Mouse (Mus musculus): ENCODE measurements around the gene Slc31a1. TPM values are rescaled to one million over a fixed set of nuclear protein-coding genes. Genes with fewer than 3 reads are reported as not detected.

Gene Slc31a1
- polyA plus RNA-seq, 1 experiment from 2014 or later, result 51.7 TPM

GRCm38 (mm10) chr4:62411606-62412005 lies 51.1 kb downstream of the Slc31a1 start:
- Histone ChIP-seq H3K9ac (no peak overlapping the region), H3K27ac (no peak overlapping the region), H3K4me3 (no peak overlapping the region), H3K9me3 (no peaks in the 10 kb centered on the region), H3K4me2 (no peak overlapping the region), H3K27me3 (no peaks in the 10 kb centered on the region), H3K36me3 (peaks cover 54% of the 10 kb centered on the region), H3K4me1 (peaks cover 12% of the 10 kb centered on the region)
- WGBS, result 87% methylated on average over 10 of the region's 10 CpGs
- ATAC-seq (ENCODE audit: borderline replicate concordance, extremely low read depth, low FRiP score, low TSS enrichment), result no peak

DNA sequence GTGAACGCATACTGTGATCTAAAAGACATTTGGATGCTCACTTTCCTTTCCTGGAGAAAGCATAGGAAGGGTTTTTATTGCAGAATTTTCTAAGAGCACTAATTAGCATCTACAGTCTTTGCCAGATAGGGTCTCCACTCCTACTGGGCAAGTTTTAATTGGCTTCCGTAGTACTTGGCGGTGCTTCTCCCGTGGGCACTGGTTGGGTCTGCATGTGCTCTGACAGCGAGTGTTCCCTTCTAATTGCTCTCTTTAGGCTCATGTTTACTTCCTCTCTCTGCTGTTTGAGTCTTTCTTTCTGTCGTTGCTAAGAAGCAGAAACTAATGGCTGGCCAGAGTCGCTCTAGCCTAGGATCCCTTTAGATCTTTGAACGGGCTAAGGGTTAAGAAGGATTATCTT lies 57.9 kb downstream of the Slc31a1 start:
- no peaks in the 10 kb centered on the region for H3K4me1 ChIP-seq
- no peak for ATAC-seq (ENCODE audit: borderline replicate concordance, extremely low read depth, low FRiP score, low TSS enrichment)
- H3K4me3 ChIP-seq, result no peak overlapping the region
- WGBS, result 87% methylated on average over 8 of the region's 8 CpGs
- H3K27ac ChIP-seq, result no peak overlapping the region
- H3K9me3 ChIP-seq, result no peaks in the 10 kb centered on the region
- no peaks in the 10 kb centered on the region for H3K27me3 ChIP-seq
- H3K4me2 ChIP-seq, result no peak overlapping the region
- H3K36me3 ChIP-seq, result peaks cover 99% of the 10 kb centered on the region
- H3K9ac ChIP-seq, result no peak overlapping the region

- Histone ChIP-seq H3K4me1 (no peaks in the 10 kb centered on the region), H3K27me3 (no peaks in the 10 kb centered on the region), H3K9me3 (no peaks in the 10 kb centered on the region), H3K4me3 (no peak overlapping the region), H3K36me3 (peaks cover 99% of the 10 kb centered on the region), H3K4me2 (no peak overlapping the region), H3K9ac (no peak overlapping the region), H3K27ac (no peak overlapping the region)
- WGBS, result 93% methylated on average over 6 of the region's 6 CpGs
- no peak for ATAC-seq (ENCODE audit: borderline replicate concordance, extremely low read depth, low FRiP score, low TSS enrichment)
These were observed 58.6 kb downstream of the Slc31a1 start for GRCm38 (mm10) chr4:62419091-62419490.

DNA sequence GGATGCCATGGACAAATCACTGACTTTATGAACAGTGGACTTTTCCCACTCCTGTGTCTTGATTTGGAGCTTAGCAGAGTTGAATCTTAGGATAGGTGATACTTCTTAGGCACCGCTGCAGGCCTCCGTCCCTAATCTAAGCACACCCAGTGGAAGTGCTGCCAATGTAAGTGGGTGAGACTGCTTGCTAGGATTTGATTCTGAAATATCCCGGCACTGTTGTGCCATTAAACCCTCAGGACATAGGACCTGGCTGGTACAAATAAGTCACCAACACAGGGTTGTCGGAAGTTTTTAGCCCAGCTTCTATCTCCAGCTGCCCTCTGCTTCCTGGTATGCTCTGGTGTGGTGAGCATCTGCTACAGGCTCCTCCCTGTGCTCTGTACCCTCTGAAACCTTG lies 65.4 kb downstream of the Slc31a1 start:
- 0 out of 2 replicates have a peak, but pooled peaks cover 3% of the 10 kb centered on the region for H3K4me1 ChIP-seq
- 90% methylated on average over 4 of the region's 4 CpGs for WGBS
- no peaks in the 10 kb centered on the region for H3K27me3 ChIP-seq
- peaks cover 43% of the 10 kb centered on the region for H3K36me3 ChIP-seq
- H3K9me3 ChIP-seq, result no peaks in the 10 kb centered on the region
- no peak overlapping the region for H3K4me3 ChIP-seq
- ATAC-seq (ENCODE audit: borderline replicate concordance, extremely low read depth, low FRiP score, low TSS enrichment), result no peak
- no peak overlapping the region for H3K27ac ChIP-seq
- H3K9ac ChIP-seq, result no peak overlapping the region
- H3K4me2 ChIP-seq, result no peak overlapping the region

DNA sequence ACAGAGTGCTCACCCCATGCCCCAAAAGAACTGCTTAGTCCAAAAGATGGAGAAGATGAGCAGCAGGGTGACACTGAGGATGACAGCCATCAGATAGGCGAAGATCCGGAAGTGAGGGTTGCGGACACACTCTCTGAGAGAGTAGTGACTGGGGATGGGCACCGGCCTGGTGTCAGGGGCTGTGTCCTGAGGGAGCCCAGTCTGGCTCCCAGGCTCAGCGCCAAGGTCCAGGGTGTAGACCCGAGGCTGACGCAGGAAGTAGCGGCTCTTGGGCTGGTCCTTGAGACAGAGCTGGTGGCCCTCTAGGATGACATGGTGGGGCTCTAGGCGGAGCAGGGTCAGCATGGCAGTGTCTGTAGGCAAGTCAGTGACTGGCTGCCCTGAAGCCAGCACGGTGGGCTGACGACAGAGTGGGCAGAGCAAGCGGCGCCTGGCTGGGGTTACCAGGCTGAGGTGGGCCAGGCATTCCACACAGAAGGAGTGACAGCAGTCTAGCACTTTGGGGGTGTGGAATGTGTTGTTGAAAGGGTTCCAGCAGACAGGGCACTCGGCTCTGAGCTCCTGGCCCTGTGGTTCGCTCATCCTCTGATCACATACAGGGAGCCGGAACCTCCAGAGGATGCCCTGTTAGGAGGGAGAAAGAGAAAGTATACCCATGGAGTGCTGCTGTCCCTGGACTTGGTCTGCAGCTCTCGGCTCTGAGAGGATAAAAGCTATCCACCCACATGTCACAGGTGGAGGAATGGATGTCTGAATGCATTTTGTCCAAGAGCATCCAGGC lies 67.6 kb downstream of the Slc31a1 start:
- 55% methylated on average over 17 of the region's 17 CpGs for WGBS
- H3K4me2 ChIP-seq, result no peak overlapping the region

DNA sequence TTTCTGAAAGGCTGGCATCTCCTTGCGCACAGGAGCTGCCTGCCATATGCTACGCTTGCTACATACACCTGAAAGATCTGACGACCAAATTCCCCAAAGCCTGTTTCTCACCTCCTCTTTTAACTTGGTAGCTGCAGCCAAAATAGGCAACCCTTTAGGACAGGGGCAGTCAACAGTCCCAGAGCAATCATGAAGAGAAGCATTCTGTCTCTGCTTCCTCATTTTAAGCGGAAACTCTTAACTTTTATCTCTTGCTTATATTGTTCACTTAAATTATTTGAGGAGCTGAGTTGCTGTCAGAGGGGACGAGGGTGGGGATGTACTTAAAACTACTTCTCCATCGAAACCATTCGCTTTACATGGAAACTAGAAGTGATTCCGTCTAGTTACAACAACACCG lies 69.1 kb downstream of the Slc31a1 start:
- Histone ChIP-seq H3K9me3 (no peaks in the 10 kb centered on the region), H3K9ac (no peak overlapping the region), H3K27ac (no peak overlapping the region), H3K36me3 (peaks cover 8% of the 10 kb centered on the region), H3K4me1 (0 out of 2 replicates have a peak, but pooled peaks cover 3% of the 10 kb centered on the region), H3K4me2 (no peak overlapping the region), H3K4me3 (no peak overlapping the region), H3K27me3 (no peaks in the 10 kb centered on the region)
- no peak for ATAC-seq (ENCODE audit: borderline replicate concordance, extremely low read depth, low FRiP score, low TSS enrichment)
- WGBS, result 83% methylated on average over 9 of the region's 9 CpGs

More for the DNA sequence above, 67.6 kb downstream of the Slc31a1 start:
- ATAC-seq (ENCODE audit: borderline replicate concordance, extremely low read depth, low FRiP score, low TSS enrichment), result no peak; the same call in 1 of the 2 replicates
- H3K9ac ChIP-seq, result no peak overlapping the region
- H3K27ac ChIP-seq, result no peak overlapping the region
- H3K9me3 ChIP-seq, result no peaks in the 10 kb centered on the region
- H3K4me3 ChIP-seq, result no peak overlapping the region
- H3K27me3 ChIP-seq, result no peaks in the 10 kb centered on the region
- H3K4me1 ChIP-seq, result 0 out of 2 replicates have a peak, but pooled peaks cover 3% of the 10 kb centered on the region
- peaks cover 20% of the 10 kb centered on the region for H3K36me3 ChIP-seq

GRCm38 (mm10) chr4:62430678-62431077 lies 70.2 kb downstream of the Slc31a1 start:
- Histone ChIP-seq H3K36me3 (no peaks in the 10 kb centered on the region), H3K4me3 (no peak overlapping the region), H3K4me1 (0 out of 2 replicates have a peak, but pooled peaks cover 3% of the 10 kb centered on the region), H3K9me3 (no peaks in the 10 kb centered on the region), H3K27ac (no peak overlapping the region), H3K27me3 (no peaks in the 10 kb centered on the region), H3K4me2 (no peak overlapping the region), H3K9ac (no peak overlapping the region)
- no peak for ATAC-seq (ENCODE audit: borderline replicate concordance, extremely low read depth, low FRiP score, low TSS enrichment)

DNA sequence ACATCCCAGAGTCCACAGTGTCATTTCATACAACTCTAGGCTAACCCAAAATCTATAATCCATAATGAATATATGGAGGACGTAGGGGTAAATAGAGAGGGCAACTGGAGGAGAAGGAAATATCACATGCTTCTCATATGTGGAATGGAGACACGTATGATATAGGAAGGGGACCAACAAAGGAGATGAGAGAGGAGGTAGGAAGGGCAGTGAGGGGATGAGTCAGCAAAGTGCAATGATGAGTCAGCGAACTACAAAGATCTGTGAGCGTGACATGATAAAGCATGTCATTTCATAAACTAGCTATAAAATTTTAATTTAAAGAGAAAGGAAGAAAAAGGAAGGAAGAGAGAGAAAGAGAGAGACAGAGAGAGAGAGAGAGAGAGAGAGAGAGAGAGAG lies 71.0 kb downstream of the Slc31a1 start:
- no peak for ATAC-seq (ENCODE audit: borderline replicate concordance, extremely low read depth, low FRiP score, low TSS enrichment)
- no peaks in the 10 kb centered on the region for H3K36me3 ChIP-seq
- no peak overlapping the region for H3K9ac ChIP-seq
- no peaks in the 10 kb centered on the region for H3K9me3 ChIP-seq
- H3K27ac ChIP-seq, result no peak overlapping the region
- 82% methylated on average over 4 of the region's 4 CpGs for WGBS
- H3K4me3 ChIP-seq, result no peak overlapping the region
- 0 out of 2 replicates have a peak, but pooled peaks cover 3% of the 10 kb centered on the region for H3K4me1 ChIP-seq
- no peak overlapping the region for H3K4me2 ChIP-seq
- no peaks in the 10 kb centered on the region for H3K27me3 ChIP-seq

- 79% methylated on average over 7 of the region's 7 CpGs for WGBS
- H3K9me3 ChIP-seq, result no peaks in the 10 kb centered on the region
- H3K4me2 ChIP-seq, result no peak overlapping the region
- H3K27me3 ChIP-seq, result no peaks in the 10 kb centered on the region
- ATAC-seq (ENCODE audit: borderline replicate concordance, extremely low read depth, low FRiP score, low TSS enrichment), result no peak
- no peak overlapping the region for H3K4me3 ChIP-seq
- H3K4me1 ChIP-seq, result no peaks in the 10 kb centered on the region
- no peak overlapping the region for H3K9ac ChIP-seq
- H3K36me3 ChIP-seq, result no peaks in the 10 kb centered on the region
- H3K27ac ChIP-seq, result no peak overlapping the region
These were observed 73.7 kb downstream of the Slc31a1 start for GRCm38 (mm10) chr4:62433939-62434870.

GRCm38 (mm10) chr4:62435081-62435480 lies 74.6 kb downstream of the Slc31a1 start, which contains the start of gene Rnf183:
Rnf183 (minus strand) TSS chr4:62435252.
- Histone ChIP-seq H3K9me3 (no peaks in the 10 kb centered on the region), H3K27ac (no peak within 1 kb of the TSS), H3K4me1 (no peaks in the 10 kb centered on the region), H3K4me3 (no peak within 1 kb of the TSS), H3K4me2 (no peak within 1 kb of the TSS), H3K9ac (no peak within 1 kb of the TSS), H3K36me3 (no peaks in the 10 kb centered on the region), H3K27me3 (no peaks in the 10 kb centered on the region)
- ATAC-seq (ENCODE audit: borderline replicate concordance, extremely low read depth, low FRiP score, low TSS enrichment), result no peak
- 78% methylated on average over 6 of the region's 6 CpGs for WGBS

GRCm38 (mm10) chr4:62437256-62437778 lies 76.8 kb downstream of the Slc31a1 start:
- Histone ChIP-seq H3K27me3 (no peaks in the 10 kb centered on the region), H3K9me3 (no peaks in the 10 kb centered on the region), H3K4me1 (no peaks in the 10 kb centered on the region), H3K9ac (no peak overlapping the region), H3K27ac (no peak overlapping the region), H3K4me2 (no peak overlapping the region), H3K4me3 (no peak overlapping the region), H3K36me3 (no peaks in the 10 kb centered on the region)
- ATAC-seq (ENCODE audit: borderline replicate concordance, extremely low read depth, low FRiP score, low TSS enrichment), result no peak
- WGBS, result 79% methylated on average over 3 of the region's 3 CpGs
